Mouse (Mus musculus) mouse embryonic stem cell (cell line): ENCODE results near the gene Vmn2r22.
"Not testable (repeated sequence)": the region's sequence is repeated elsewhere in the genome, so short reads cannot be mapped to it uniquely, and the experiment has no call there.

Experiments
- in situ Hi-C, 2 experiments: fragments of 300-500 bp; cut with MboI; formaldehyde crosslinking; loops; 1 replicate in 1 of 2; 3 replicates in 1 of 2; pipeline ENCODE4 v1.14.3; 2019 to 2020; ENCODE audit warnings: low sequenced_read_pairs in 2 of 2, low pct_unique_long_range_greater_than_20kb in 1 of 2, mixed read lengths in 1 of 2; ENCODE audit not compliant: unreplicated experiment in 1 of 2

The Vmn2r22 gene

GRCm38 (mm10) chr6:123650625-123651024 is at the start of gene Vmn2r22:
Gene Vmn2r22, minus strand, starts transcription at chr6:123650725.
- in situ Hi-C loops, result not testable (repeated sequence)

DNA sequence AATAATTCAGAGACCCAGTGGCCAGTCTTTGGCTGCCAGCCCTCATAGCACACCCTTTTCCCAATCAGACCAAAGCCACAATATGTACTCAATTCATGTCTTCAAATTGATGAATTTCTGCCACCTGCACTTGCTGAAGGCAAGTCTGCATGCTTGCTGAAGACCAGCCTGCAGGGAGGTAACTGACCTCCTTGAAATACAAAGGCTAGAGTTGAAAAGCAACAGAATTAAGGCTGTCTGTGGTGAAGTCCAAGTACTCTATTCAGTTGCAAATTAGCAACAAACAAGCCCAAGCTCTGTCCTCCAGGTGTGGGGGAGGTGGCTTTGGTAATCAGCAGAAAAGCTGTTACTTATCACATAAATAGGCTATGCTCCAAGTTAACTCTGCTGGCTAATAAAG is 46.7 kb upstream of the Vmn2r22 start:
- in situ Hi-C loops, result no loop called here

DNA sequence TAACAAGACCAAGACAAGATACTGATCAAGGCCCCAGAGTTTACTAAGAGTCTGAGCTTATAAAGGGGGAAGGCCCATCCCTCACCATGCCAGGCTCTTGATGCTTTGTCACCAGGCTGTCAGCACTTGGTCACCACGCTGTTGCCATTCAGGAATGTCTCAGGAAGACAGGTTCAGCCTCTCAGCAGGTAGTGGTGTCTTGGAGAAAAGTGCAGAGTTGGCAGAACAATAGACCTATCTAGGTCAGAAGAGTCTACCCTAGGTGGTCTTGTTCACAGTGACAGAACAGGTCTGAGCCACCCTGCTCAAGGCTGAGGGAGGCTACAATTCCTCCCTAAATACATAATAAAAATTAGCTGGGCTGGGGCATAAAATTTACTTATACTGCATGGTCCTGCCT is 46.1 kb upstream of the Vmn2r22 start:
- in situ Hi-C loops, result not testable (repeated sequence)

DNA sequence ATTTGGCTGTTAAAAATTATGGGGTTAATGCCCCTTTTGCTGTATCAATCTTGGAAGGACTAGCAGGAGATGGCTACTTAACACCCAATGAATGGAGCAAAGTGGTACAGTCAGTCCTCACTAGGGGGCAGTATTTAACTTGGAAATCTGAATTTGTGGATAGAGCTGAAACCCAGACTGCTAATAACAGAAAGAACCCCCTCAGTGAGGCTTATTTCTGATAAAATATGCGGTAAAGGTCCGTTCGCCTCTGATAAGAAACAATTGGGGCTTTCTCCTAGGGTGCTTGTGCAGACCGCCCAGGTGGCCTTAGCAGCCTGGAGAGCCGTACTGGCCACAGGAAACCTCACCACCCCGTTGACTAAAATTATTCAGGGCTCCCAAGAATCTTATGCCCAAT is 6.5 kb upstream of the Vmn2r22 start:
- in situ Hi-C loops, result no loop called here

- in situ Hi-C loops, result not testable (repeated sequence)
Observed at GRCm38 (mm10) chr6:123639394-123639793, 11.1 kb downstream of the Vmn2r22 start.

DNA sequence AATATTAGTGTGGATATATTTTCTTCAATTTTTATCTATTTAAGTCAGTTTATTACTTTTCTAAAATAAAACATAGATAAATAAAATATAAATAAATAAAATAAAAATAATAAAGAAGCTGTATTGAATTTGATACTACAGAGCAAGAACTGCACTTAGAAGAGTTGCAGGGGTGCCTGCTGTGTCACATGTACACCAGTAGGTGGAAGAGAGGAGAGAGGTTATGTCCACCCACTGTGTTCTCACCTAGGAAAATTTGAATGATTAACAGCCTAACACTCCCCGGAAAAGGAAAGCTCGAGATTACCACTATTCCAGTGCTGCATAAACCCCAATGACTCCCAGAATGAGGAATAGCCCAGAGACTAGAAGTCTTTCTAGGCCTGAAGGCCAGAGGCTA is 26.7 kb downstream of the Vmn2r22 start:
- in situ Hi-C loops, result not testable (repeated sequence)

DNA sequence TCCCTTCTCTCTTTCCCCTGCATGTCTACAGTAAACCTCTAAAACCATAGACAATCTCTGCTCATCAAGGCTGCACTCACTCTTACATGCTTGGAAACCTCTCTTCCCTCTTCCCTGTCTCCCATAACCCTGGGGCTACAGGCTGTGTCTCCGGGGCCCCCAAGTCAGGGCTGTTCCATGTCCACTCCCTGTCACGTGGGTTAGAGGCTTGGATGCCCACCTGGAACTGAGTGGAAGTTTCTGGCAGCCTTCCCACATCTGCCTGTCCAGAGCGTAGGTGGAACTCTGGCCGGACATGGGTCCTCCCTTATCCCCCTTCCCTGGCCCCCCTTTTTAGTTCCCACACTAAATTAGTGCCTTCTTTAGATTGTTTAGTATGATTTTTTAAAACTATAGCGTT is 62.2 kb downstream of the Vmn2r22 start:
- in situ Hi-C loops, result not testable (repeated sequence)

DNA sequence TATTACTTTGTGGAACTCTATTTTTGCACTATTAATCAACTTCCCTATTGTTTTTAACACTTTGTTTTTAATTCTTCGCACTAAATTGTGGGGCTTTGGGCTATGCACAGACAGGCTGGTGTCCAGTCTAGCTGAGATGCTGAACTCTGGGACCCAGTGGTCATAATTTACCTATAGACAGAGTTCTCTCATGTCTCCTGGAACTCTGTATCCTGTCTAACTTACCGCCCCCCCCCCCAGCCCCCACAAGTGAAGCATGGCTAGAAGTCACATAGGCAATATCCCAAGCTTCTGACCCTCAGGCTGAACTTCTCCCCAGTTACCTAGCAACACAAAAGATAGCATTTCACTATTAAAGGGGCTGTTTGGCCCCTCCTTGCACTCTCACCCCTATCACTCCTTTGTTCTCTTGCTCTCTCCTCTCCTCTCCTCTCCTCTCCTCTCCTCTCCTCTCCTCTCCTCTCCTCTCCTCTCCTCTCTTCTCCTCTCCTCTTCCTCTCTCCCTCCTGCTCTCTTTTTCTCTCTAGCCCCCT is 62.7 kb downstream of the Vmn2r22 start:
- in situ Hi-C loops, result not testable (repeated sequence)

DNA sequence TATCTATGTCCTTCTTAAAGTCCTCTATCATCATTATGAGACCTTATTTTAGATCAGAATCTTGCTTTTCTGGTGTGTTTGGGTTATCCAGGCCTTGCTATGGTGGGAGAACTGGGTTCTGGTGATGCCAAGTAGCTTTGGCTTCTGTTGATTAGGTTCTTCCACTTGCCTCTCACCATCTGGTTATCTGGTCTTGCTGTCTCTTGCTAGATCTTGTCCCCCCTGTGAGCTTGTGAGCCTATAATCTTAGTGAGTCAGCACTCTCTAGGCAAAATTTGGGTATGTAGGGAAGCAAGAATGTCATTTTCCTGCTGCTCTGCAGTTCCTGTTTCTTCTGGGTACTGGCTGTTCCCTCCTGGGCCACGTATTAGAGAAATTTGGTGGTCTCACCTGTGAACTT is 66.5 kb downstream of the Vmn2r22 start:
- in situ Hi-C loops, result not testable (repeated sequence)

DNA sequence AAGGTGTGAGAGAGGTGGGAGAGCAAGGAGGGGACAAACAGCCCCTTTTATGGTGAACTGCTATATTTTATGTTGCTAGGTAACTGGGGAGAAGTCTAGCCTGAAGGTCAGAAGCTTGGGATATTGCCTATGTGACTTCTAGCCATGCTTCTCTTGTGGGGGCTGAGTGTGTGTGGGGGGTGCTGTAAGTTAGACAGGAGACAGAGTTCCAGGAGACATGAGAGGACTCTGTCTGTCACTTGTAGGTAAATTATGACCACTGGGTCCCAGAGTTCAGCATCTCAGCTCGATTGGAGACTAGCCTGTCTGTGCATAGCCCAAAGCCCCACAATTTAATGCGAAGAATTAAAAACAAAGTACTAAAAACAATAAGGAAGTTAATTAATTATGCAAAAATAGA is 75.8 kb downstream of the Vmn2r22 start:
- in situ Hi-C loops, result not testable (repeated sequence)
